10 mouse cellular contexts compared by ENCODE assay signal in the genomic region with DNA sequence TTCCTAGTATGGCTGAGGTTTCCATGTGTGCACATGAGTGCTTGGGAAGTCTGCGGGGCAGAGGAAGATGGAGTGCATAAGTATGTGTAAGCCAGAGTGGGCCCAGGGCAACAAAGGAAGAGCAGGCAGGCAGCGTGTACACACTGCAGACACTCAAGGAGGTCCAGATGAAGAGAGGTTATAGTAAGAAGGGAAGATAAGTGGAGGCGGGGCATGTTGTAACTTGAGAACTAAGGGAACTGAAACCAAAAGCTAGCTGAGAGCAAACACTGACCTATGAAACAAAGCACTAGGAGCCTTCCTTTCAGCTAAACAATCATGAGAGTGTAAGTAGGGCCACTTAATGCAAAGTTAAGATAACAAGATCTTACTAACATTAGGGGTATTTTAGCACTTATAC.
DNase-seq lines count a peak whose midpoint lies in the region; ATAC-seq and TF ChIP-seq lines count a peak whose summit lies in the region.
"Had no signal": no experiment of that assay in that cellular context is flagged by ENCODE, and none has a peak within 500 bp of the region (broad histone marks: within the 10 kb centered on the region; RNA-seq: fewer than 3 reads in every experiment).

No protein-coding gene starts in this region.

- 0 out of 2 replicates have a peak overlapping the region, but pooled peaks have one; percentile 36 for H3K27ac ChIP-seq in heart, embryonic 10.5 days
- H3K27ac ChIP-seq in CH12.LX (ENCODE audit: insufficient read depth, low read depth) = no peak overlapping the region
- H3K27ac ChIP-seq in intestine, embryonic 15.5 days = no peak overlapping the region
- H3K27ac ChIP-seq: limb, embryonic 13.5 days had no signal

- TF ChIP-seq CTCF in CH12.LX (conservative IDR thresholded peaks at IDR 0.05 in 1 of 2, IDR thresholded peaks at IDR 0.05 in 1 of 2; ENCODE audit: low read depth in 2 of 2, low read length in 2 of 2) = no peak

- peak; percentile 95 for TF ChIP-seq EP300 in CH12.LX (IDR thresholded peaks at IDR 0.05; ENCODE audit: low read length)

- peak; percentile 67 for ATAC-seq in intestine, embryonic 15.5 days
- peak; percentile 80 for ATAC-seq in megakaryocyte progenitor cell, adult 5-6 weeks (replicated peaks; ENCODE audit: poor library complexity)

- intact Hi-C loops in heart, postnatal 14 days (cut with DNase I) = no loop called here

- in situ Hi-C loops in CH12.LX (cut with MboI; ENCODE audit: low pct_ligation_motif_present, low pct_unique_long_range_greater_than_20kb, low sequenced_read_pairs) = loop anchor here (25.0 kb wide), 2 partner anchors 227 to 552 kb away; no protein-coding TSS in a partner anchor

- H3K9ac ChIP-seq in CH12.LX (ENCODE audit: insufficient read depth, low read depth) = no peak overlapping the region
- H3K9ac ChIP-seq in intestine, embryonic 15.5 days = no peak overlapping the region
- H3K9ac ChIP-seq: limb, embryonic 13.5 days had no signal

- H3K79me2 ChIP-seq in CH12.LX (replicated peaks; ENCODE audit: control insufficient read depth, extremely low read depth, insufficient read depth, poor library complexity, severe bottlenecking) = no peaks in the 10 kb centered on the region

- dilution Hi-C loops in CH12.LX (cut with MboI; ENCODE audit: extremely low pct_ligation_motif_present, extremely low pct_unique_long_range_greater_than_20kb, low sequenced_read_pairs) = no loop called here

- H3K36me3 ChIP-seq in heart, embryonic 10.5 days = no peaks in the 10 kb centered on the region
- no peaks in the 10 kb centered on the region for H3K36me3 ChIP-seq in CH12.LX (replicated peaks in 1 of 2; ENCODE audit: control insufficient read depth in 1 of 2, insufficient read depth in 1 of 2, low read length in 1 of 2)
- no peaks in the 10 kb centered on the region for H3K36me3 ChIP-seq in intestine, embryonic 15.5 days
- H3K36me3 ChIP-seq: limb, embryonic 13.5 days had no signal

- peak overlapping the region; percentile 53 for H3K4me2 ChIP-seq in CH12.LX (ENCODE audit: insufficient read depth, low read depth, poor library complexity, severe bottlenecking)
- no peak overlapping the region for H3K4me2 ChIP-seq in intestine, embryonic 15.5 days (replicated peaks)
- H3K4me2 ChIP-seq: limb, embryonic 13.5 days had no signal

- no peak overlapping the region for H3K4me3 ChIP-seq in heart, embryonic 10.5 days
- H3K4me3 ChIP-seq in CH12.LX (replicated peaks in 1 of 3; ENCODE audit: low read depth in 2 of 3, low read length in 2 of 3, poor library complexity in 1 of 3) = no peak overlapping the region
- H3K4me3 ChIP-seq in intestine, embryonic 15.5 days (replicated peaks) = no peak overlapping the region
- H3K4me3 ChIP-seq: limb, embryonic 13.5 days had no signal

- H3K4me1 ChIP-seq in heart, embryonic 10.5 days = peaks cover 7% of the 10 kb centered on the region; the same call in 1 of the 2 replicates
- H3K4me1 ChIP-seq in CH12.LX (ENCODE audit: control insufficient read depth in 1 of 2, insufficient read depth in 2 of 2) = peaks cover 21 to 54% of the 10 kb centered on the region in 2 experiments
- 0 out of 2 replicates have a peak, but pooled peaks cover 3% of the 10 kb centered on the region for H3K4me1 ChIP-seq in intestine, embryonic 15.5 days (replicated peaks)

- no peaks in the 10 kb centered on the region for H3K27me3 ChIP-seq in heart, embryonic 10.5 days (ENCODE audit: insufficient read depth, poor library complexity, severe bottlenecking)
- no peaks in the 10 kb centered on the region for H3K27me3 ChIP-seq in CH12.LX (replicated peaks)
- H3K27me3 ChIP-seq in intestine, embryonic 15.5 days (replicated peaks) = no peaks in the 10 kb centered on the region
- H3K27me3 ChIP-seq: limb, embryonic 13.5 days had no signal

- TF ChIP-seq POLR2A in CH12.LX (IDR thresholded peaks at IDR 0.05; ENCODE audit: low read depth, low read length) = peak; percentile 32; the same call in 1 of the 2 replicates

- DNase-seq in heart, embryonic 10.5 days (ENCODE audit: low spot score) = no peak
- no peak for DNase-seq in heart, postnatal 14 days
- DNase-seq in CH12.LX (ENCODE audit: extremely low read depth) = peak; percentile 82
- DNase-seq in thymus, postnatal 14 days = no peak
- DNase-seq in cerebellum, postnatal 36 days = no peak
- no peak for DNase-seq in kidney, adult 11 months
- DNase-seq: gastrocnemius, postnatal 14 days had no signal

- H3K9me3 ChIP-seq in heart, embryonic 10.5 days = no peaks in the 10 kb centered on the region
- H3K9me3 ChIP-seq in CH12.LX (replicated peaks; ENCODE audit: low read length) = no peaks in the 10 kb centered on the region
- H3K9me3 ChIP-seq in intestine, embryonic 15.5 days = no peaks in the 10 kb centered on the region
- H3K9me3 ChIP-seq: limb, embryonic 13.5 days had no signal

- TF ChIP-seq RAD21 in CH12.LX (IDR thresholded peaks at IDR 0.05; ENCODE audit: low read depth, low read length) = no peak

- WGBS in heart, embryonic 10.5 days = 29% methylated on average over 3 of the region's 3 CpGs
- 26% methylated on average over 3 of the region's 3 CpGs for WGBS in intestine, embryonic 15.5 days

TF ChIP-seq in CH12.LX, 34 proteins besides CTCF, POLR2A, EP300 and RAD21:
- TF ChIP-seq ELF1 (IDR thresholded peaks at IDR 0.05; ENCODE audit: low read depth, low read length) (no peak), TBP (conservative IDR thresholded peaks at IDR 0.05; ENCODE audit: low read depth, low read length) (peak; percentile 72; the same call in 1 of the 2 replicates), GABPA (IDR thresholded peaks at IDR 0.05; ENCODE audit: insufficient replicate concordance, low read depth, low read length) (no peak), IRF4 (IDR thresholded peaks at IDR 0.05; ENCODE audit: low read depth, low read length) (peak; percentile 98), JUN (IDR thresholded peaks at IDR 0.05; ENCODE audit: insufficient read depth, low read depth, low read length) (no peak), ZKSCAN1 (IDR thresholded peaks at IDR 0.05; ENCODE audit: borderline replicate concordance, low read depth, low read length) (no peak), RCOR1 (conservative IDR thresholded peaks at IDR 0.05; ENCODE audit: low read depth, low read length) (peak; percentile 71; the same call in 1 of the 2 replicates), CHD1 (IDR thresholded peaks at IDR 0.05; ENCODE audit: low read depth, low read length) (0 out of 2 replicates have a peak, but pooled peaks have one; percentile 76), CHD2 (IDR thresholded peaks at IDR 0.05; ENCODE audit: low read length) (peak; percentile 56; the same call in 1 of the 2 replicates), SMC3 (IDR thresholded peaks at IDR 0.05; ENCODE audit: low read depth, low read length) (no peak), ZC3H11A (IDR thresholded peaks at IDR 0.05; ENCODE audit: low read depth, low read length) (no peak), ZMIZ1 (IDR thresholded peaks at IDR 0.05; ENCODE audit: low read depth, low read length) (no peak), SIN3A (IDR thresholded peaks at IDR 0.05; ENCODE audit: low read length) (no peak), POLR2AphosphoS2 (IDR thresholded peaks at IDR 0.05; ENCODE audit: low read depth, low read length) (no peak), UBTF (IDR thresholded peaks at IDR 0.05; ENCODE audit: low read depth, low read length) (no peak), NRF1 (IDR thresholded peaks at IDR 0.05; ENCODE audit: low read depth, low read length) (no peak), USF1 (IDR thresholded peaks at IDR 0.05; ENCODE audit: low read depth, low read length) (no peak), E2F4 (IDR thresholded peaks at IDR 0.05; ENCODE audit: insufficient replicate concordance, low read depth, low read length) (no peak), USF2 (conservative IDR thresholded peaks at IDR 0.05; ENCODE audit: low read depth, low read length) (no peak), TCF12 (IDR thresholded peaks at IDR 0.05; ENCODE audit: low read depth, low read length) (peak; percentile 34; the same call in 1 of the 2 replicates), HCFC1 (IDR thresholded peaks at IDR 0.05; ENCODE audit: low read depth, low read length) (0 out of 2 replicates have a peak, but pooled peaks have one; percentile 17), ETS1 (conservative IDR thresholded peaks at IDR 0.05; ENCODE audit: low read depth, low read length) (peak; percentile 61), BHLHE40 (IDR thresholded peaks at IDR 0.05; ENCODE audit: low read depth, low read length) (no peak), MYC (IDR thresholded peaks at IDR 0.05; ENCODE audit: low read depth, low read length) (no peak)
TF ChIP-seq in CH12.LX: peak in this region for 8.
